Mouse (Mus musculus): ENCODE measurements at regions not wholly inside any gene's neighbourhood (a gene's known extent, or its start where the extent isn't known, plus 50 kb on each side); places are given as distances from the start of the nearest gene placed in this dataset.

GRCm38 (mm10) chr8:11909146-11909545 is 68.9 kb downstream of the Tex29 start:
- Histone ChIP-seq H3K4me2 (no peak overlapping the region), H3K9me3 (replicated peaks) (no peaks in the 10 kb centered on the region), H3K27ac (no peak overlapping the region), H3K4me3 (replicated peaks) (no peak overlapping the region), H3K4me1 (0 out of 2 replicates have a peak, but pooled peaks cover 7% of the 10 kb centered on the region), H3K36me3 (no peaks in the 10 kb centered on the region), H3K27me3 (peaks cover 9% of the 10 kb centered on the region; the same call in 1 of the 2 replicates), H3K9ac (no peak overlapping the region)
- WGBS: 67% methylated on average over 3 of the region's 3 CpGs
- ATAC-seq (replicated peaks; ENCODE audit: low FRiP score): no peak

GRCm38 (mm10) chr8:11911639-11912450 is 71.6 kb downstream of the Tex29 start:
- H3K27me3 ChIP-seq: peaks cover 15% of the 10 kb centered on the region; the same call in 1 of the 2 replicates
- no peak overlapping the region for H3K9ac ChIP-seq
- no peaks in the 10 kb centered on the region for H3K36me3 ChIP-seq
- 62% methylated on average over 18 of the region's 18 CpGs for WGBS
- H3K4me2 ChIP-seq: no peak overlapping the region
- no peaks in the 10 kb centered on the region for H3K9me3 ChIP-seq (replicated peaks)
- no peak for ATAC-seq (replicated peaks; ENCODE audit: low FRiP score)
- no peak overlapping the region for H3K4me3 ChIP-seq (replicated peaks)
- H3K27ac ChIP-seq: no peak overlapping the region
- H3K4me1 ChIP-seq: peaks cover 14% of the 10 kb centered on the region

GRCm38 (mm10) chr8:11912451-11913128 is 72.3 kb downstream of the Tex29 start:
- no peak overlapping the region for H3K4me3 ChIP-seq (replicated peaks)
- H3K36me3 ChIP-seq: no peaks in the 10 kb centered on the region
- ATAC-seq (replicated peaks; ENCODE audit: low FRiP score): no peak
- H3K4me2 ChIP-seq: no peak overlapping the region
- H3K9me3 ChIP-seq (replicated peaks): no peaks in the 10 kb centered on the region
- WGBS: 66% methylated on average over 17 of the region's 17 CpGs
- no peak overlapping the region for H3K9ac ChIP-seq
- peaks cover 14% of the 10 kb centered on the region for H3K4me1 ChIP-seq
- no peak overlapping the region for H3K27ac ChIP-seq
- H3K27me3 ChIP-seq: peaks cover 15% of the 10 kb centered on the region; the same call in 1 of the 2 replicates

- H3K27ac ChIP-seq: no peak overlapping the region
- no peaks in the 10 kb centered on the region for H3K9me3 ChIP-seq (replicated peaks)
- H3K4me2 ChIP-seq: no peak overlapping the region
- no peak overlapping the region for H3K9ac ChIP-seq
- no peaks in the 10 kb centered on the region for H3K36me3 ChIP-seq
- ATAC-seq (replicated peaks; ENCODE audit: low FRiP score): no peak
- H3K27me3 ChIP-seq: peaks cover 15% of the 10 kb centered on the region; the same call in 1 of the 2 replicates
- no peak overlapping the region for H3K4me3 ChIP-seq (replicated peaks)
- H3K4me1 ChIP-seq: peaks cover 14% of the 10 kb centered on the region
- WGBS: 68% methylated on average over 12 of the region's 12 CpGs
These were observed 73.0 kb downstream of the Tex29 start for GRCm38 (mm10) chr8:11913129-11913900.

- H3K9me3 ChIP-seq (replicated peaks): no peaks in the 10 kb centered on the region
- H3K36me3 ChIP-seq: no peaks in the 10 kb centered on the region
- H3K4me2 ChIP-seq: no peak overlapping the region
- ATAC-seq (replicated peaks; ENCODE audit: low FRiP score): no peak
- peaks cover 14% of the 10 kb centered on the region for H3K4me1 ChIP-seq
- WGBS: 61% methylated on average over 7 of the region's 7 CpGs
- H3K9ac ChIP-seq: no peak overlapping the region
- no peak overlapping the region for H3K4me3 ChIP-seq (replicated peaks)
- peaks cover 15% of the 10 kb centered on the region; the same call in 1 of the 2 replicates for H3K27me3 ChIP-seq
- no peak overlapping the region for H3K27ac ChIP-seq
These were observed 73.9 kb downstream of the Tex29 start for GRCm38 (mm10) chr8:11914131-11914530.

- Histone ChIP-seq H3K4me2 (peak overlapping the region; percentile 42), H3K9me3 (replicated peaks) (no peaks in the 10 kb centered on the region), H3K4me3 (replicated peaks) (no peak overlapping the region; the same call in 1 of the 2 replicates), H3K36me3 (no peaks in the 10 kb centered on the region), H3K4me1 (peaks cover 14% of the 10 kb centered on the region), H3K27ac (0 out of 2 replicates have a peak overlapping the region, but pooled peaks have one; percentile 9), H3K27me3 (peaks cover 15% of the 10 kb centered on the region; the same call in 1 of the 2 replicates), H3K9ac (no peak overlapping the region)
- peak; percentile 66 for ATAC-seq (replicated peaks; ENCODE audit: low FRiP score)
- WGBS: 41% methylated on average over 19 of the region's 19 CpGs
These were observed 74.6 kb downstream of the Tex29 start for GRCm38 (mm10) chr8:11914681-11915474.

GRCm38 (mm10) chr8:11915721-11916120 is 75.4 kb downstream of the Tex29 start:
- Histone ChIP-seq H3K27ac (no peak overlapping the region), H3K4me2 (no peak overlapping the region), H3K4me1 (peaks cover 14% of the 10 kb centered on the region), H3K27me3 (peaks cover 15% of the 10 kb centered on the region; the same call in 1 of the 2 replicates), H3K9ac (no peak overlapping the region), H3K4me3 (replicated peaks) (no peak overlapping the region), H3K9me3 (replicated peaks) (no peaks in the 10 kb centered on the region), H3K36me3 (no peaks in the 10 kb centered on the region)
- 94% methylated on average over 11 of the region's 11 CpGs for WGBS
- ATAC-seq (replicated peaks; ENCODE audit: low FRiP score): no peak

- Histone ChIP-seq H3K4me2 (no peak overlapping the region), H3K9ac (no peak overlapping the region), H3K4me1 (peaks cover 6% of the 10 kb centered on the region), H3K9me3 (replicated peaks) (no peaks in the 10 kb centered on the region), H3K27ac (no peak overlapping the region), H3K36me3 (no peaks in the 10 kb centered on the region), H3K27me3 (peaks cover 2% of the 10 kb centered on the region; the same call in 1 of the 2 replicates), H3K4me3 (replicated peaks) (no peak overlapping the region)
- ATAC-seq (replicated peaks; ENCODE audit: low FRiP score): no peak
- WGBS: 87% methylated on average over 2 of the region's 2 CpGs
These were observed 79.6 kb downstream of the Tex29 start for GRCm38 (mm10) chr8:11919876-11920275.

- Histone ChIP-seq H3K4me2 (no peak overlapping the region), H3K27me3 (no peaks in the 10 kb centered on the region), H3K27ac (no peak overlapping the region), H3K9me3 (replicated peaks) (no peaks in the 10 kb centered on the region), H3K9ac (no peak overlapping the region), H3K4me3 (replicated peaks) (no peak overlapping the region), H3K4me1 (no peaks in the 10 kb centered on the region), H3K36me3 (no peaks in the 10 kb centered on the region)
- WGBS: 74% methylated on average over 7 of the region's 7 CpGs
- ATAC-seq (replicated peaks; ENCODE audit: low FRiP score): no peak
These were observed 82.8 kb downstream of the Tex29 start for GRCm38 (mm10) chr8:11923115-11923514.

- no peak overlapping the region for H3K4me3 ChIP-seq (replicated peaks)
- H3K9ac ChIP-seq: no peak overlapping the region
- no peak overlapping the region for H3K4me2 ChIP-seq
- 67% methylated on average over 11 of the region's 11 CpGs for WGBS
- no peaks in the 10 kb centered on the region for H3K4me1 ChIP-seq
- ATAC-seq (replicated peaks; ENCODE audit: low FRiP score): no peak
- no peaks in the 10 kb centered on the region for H3K9me3 ChIP-seq (replicated peaks)
- H3K27me3 ChIP-seq: no peaks in the 10 kb centered on the region
- H3K36me3 ChIP-seq: no peaks in the 10 kb centered on the region
- no peak overlapping the region for H3K27ac ChIP-seq
These were observed 83.9 kb downstream of the Tex29 start for GRCm38 (mm10) chr8:11924165-11924564.

- Histone ChIP-seq H3K27ac (no peak overlapping the region), H3K4me3 (replicated peaks) (no peak overlapping the region), H3K4me2 (no peak overlapping the region), H3K36me3 (no peaks in the 10 kb centered on the region), H3K9ac (no peak overlapping the region), H3K27me3 (0 out of 2 replicates have a peak, but pooled peaks cover 3% of the 10 kb centered on the region), H3K4me1 (no peaks in the 10 kb centered on the region), H3K9me3 (replicated peaks) (no peaks in the 10 kb centered on the region)
- WGBS: 30% methylated on average over 6 of the region's 6 CpGs
- peak; percentile 76; the same call in 1 of the 2 replicates for ATAC-seq (replicated peaks; ENCODE audit: low FRiP score)
These were observed 102.6 kb downstream of the Tex29 start for GRCm38 (mm10) chr8:11942892-11943332.

All from kidney, embryonic 15.5 days (tissue).